Mouse (Mus musculus): ENCODE results near the gene Prkce. TPM values are rescaled to one million over a fixed set of nuclear protein-coding genes. Genes with fewer than 3 reads are reported as not detected.
"Not testable (repeated sequence)": the region's sequence is repeated elsewhere in the genome, so short reads cannot be mapped to it uniquely, and the experiment has no call there.

Gene Prkce
- polyA plus RNA-seq, 1 experiment from 2014 or later = 42.6 TPM

GRCm38 (mm10) chr17:86477401-86477800 is 309.8 kb downstream of the Prkce start:
- H3K4me1 ChIP-seq; H3K9ac ChIP-seq (replicated peaks); H3K36me3 ChIP-seq; H3K4me3 ChIP-seq; ATAC-seq (replicated peaks); H3K4me2 ChIP-seq (replicated peaks); H3K9me3 ChIP-seq; H3K27ac ChIP-seq (replicated peaks); H3K27me3 ChIP-seq: not testable (repeated sequence)

- Histone ChIP-seq H3K27me3 (no peaks in the 10 kb centered on the region), H3K4me1 (no peaks in the 10 kb centered on the region), H3K9ac (replicated peaks) (no peak overlapping the region), H3K9me3 (no peaks in the 10 kb centered on the region), H3K4me3 (no peak overlapping the region), H3K36me3 (no peaks in the 10 kb centered on the region), H3K27ac (replicated peaks) (no peak overlapping the region), H3K4me2 (replicated peaks) (no peak overlapping the region)
- 83% methylated on average over 10 of the region's 10 CpGs for WGBS
- no peak for ATAC-seq (replicated peaks)
These were observed 311.8 kb downstream of the Prkce start for GRCm38 (mm10) chr17:86479406-86479805.

GRCm38 (mm10) chr17:86482675-86483074 is 315.1 kb downstream of the Prkce start:
- H3K9me3 ChIP-seq = no peaks in the 10 kb centered on the region
- H3K27ac ChIP-seq (replicated peaks) = no peak overlapping the region
- 91% methylated on average over 10 of the region's 10 CpGs for WGBS

GRCm38 (mm10) chr17:86484087-86484737 is 316.6 kb downstream of the Prkce start:
- Histone ChIP-seq H3K9ac (replicated peaks) (no peak overlapping the region), H3K36me3 (no peaks in the 10 kb centered on the region), H3K27ac (replicated peaks) (no peak overlapping the region), H3K4me2 (replicated peaks) (no peak overlapping the region), H3K4me1 (no peaks in the 10 kb centered on the region), H3K9me3 (no peaks in the 10 kb centered on the region), H3K4me3 (no peak overlapping the region), H3K27me3 (no peaks in the 10 kb centered on the region)
- ATAC-seq (replicated peaks) = 0 out of 2 replicates have a peak, but pooled peaks have one; percentile 41
- 7% methylated on average over 3 of the region's 3 CpGs for WGBS

More at GRCm38 (mm10) chr17:86482675-86483074, 315.1 kb downstream of the Prkce start:
- no peak overlapping the region for H3K9ac ChIP-seq (replicated peaks)
- no peak for ATAC-seq (replicated peaks)
- no peaks in the 10 kb centered on the region for H3K27me3 ChIP-seq
- H3K4me1 ChIP-seq = no peaks in the 10 kb centered on the region
- no peak overlapping the region for H3K4me2 ChIP-seq (replicated peaks)
- no peak overlapping the region for H3K4me3 ChIP-seq
- no peaks in the 10 kb centered on the region for H3K36me3 ChIP-seq

- Histone ChIP-seq H3K4me1 (no peaks in the 10 kb centered on the region), H3K4me3 (no peak overlapping the region), H3K9ac (replicated peaks) (no peak overlapping the region), H3K9me3 (no peaks in the 10 kb centered on the region), H3K27ac (replicated peaks) (no peak overlapping the region), H3K4me2 (replicated peaks) (no peak overlapping the region), H3K27me3 (no peaks in the 10 kb centered on the region), H3K36me3 (no peaks in the 10 kb centered on the region)
- ATAC-seq (replicated peaks) = no peak
- 80% methylated on average over 5 of the region's 5 CpGs for WGBS
These were observed 319.1 kb downstream of the Prkce start for GRCm38 (mm10) chr17:86486657-86487056.

GRCm38 (mm10) chr17:86487450-86487849 is 319.9 kb downstream of the Prkce start:
- WGBS = 81% methylated on average over 3 of the region's 3 CpGs
- H3K9me3 ChIP-seq = no peaks in the 10 kb centered on the region
- H3K4me1 ChIP-seq = no peaks in the 10 kb centered on the region
- no peak overlapping the region for H3K4me2 ChIP-seq (replicated peaks)
- no peaks in the 10 kb centered on the region; the same call in 1 of the 2 replicates for H3K36me3 ChIP-seq
- no peak overlapping the region for H3K4me3 ChIP-seq
- H3K27ac ChIP-seq (replicated peaks) = no peak overlapping the region
- no peaks in the 10 kb centered on the region for H3K27me3 ChIP-seq
- no peak overlapping the region for H3K9ac ChIP-seq (replicated peaks)
- ATAC-seq (replicated peaks) = no peak

- no peak overlapping the region for H3K4me3 ChIP-seq
- ATAC-seq (replicated peaks) = no peak
- no peak overlapping the region for H3K9ac ChIP-seq (replicated peaks)
- 91% methylated on average over 10 of the region's 10 CpGs for WGBS
- H3K27ac ChIP-seq (replicated peaks) = no peak overlapping the region
- H3K4me1 ChIP-seq = no peaks in the 10 kb centered on the region
- H3K9me3 ChIP-seq = no peaks in the 10 kb centered on the region
- no peaks in the 10 kb centered on the region for H3K27me3 ChIP-seq
- no peak overlapping the region for H3K4me2 ChIP-seq (replicated peaks)
- no peaks in the 10 kb centered on the region; the same call in 1 of the 2 replicates for H3K36me3 ChIP-seq
These were observed 322.2 kb downstream of the Prkce start for GRCm38 (mm10) chr17:86489827-86490226.

GRCm38 (mm10) chr17:86492376-86492775 is 324.8 kb downstream of the Prkce start:
- Histone ChIP-seq H3K4me3 (no peak overlapping the region), H3K27ac (replicated peaks) (no peak overlapping the region), H3K4me1 (no peaks in the 10 kb centered on the region), H3K36me3 (peaks cover 3% of the 10 kb centered on the region; the same call in 1 of the 2 replicates), H3K27me3 (no peaks in the 10 kb centered on the region), H3K4me2 (replicated peaks) (no peak overlapping the region), H3K9me3 (no peaks in the 10 kb centered on the region), H3K9ac (replicated peaks) (no peak overlapping the region)
- no peak for ATAC-seq (replicated peaks)
- 86% methylated on average over 7 of the region's 7 CpGs for WGBS

GRCm38 (mm10) chr17:86493891-86494420 is 326.4 kb downstream of the Prkce start:
- Histone ChIP-seq H3K4me2 (replicated peaks) (no peak overlapping the region), H3K4me1 (no peaks in the 10 kb centered on the region), H3K9me3 (no peaks in the 10 kb centered on the region), H3K4me3 (no peak overlapping the region), H3K27me3 (no peaks in the 10 kb centered on the region), H3K27ac (replicated peaks) (no peak overlapping the region), H3K36me3 (peaks cover 3% of the 10 kb centered on the region; the same call in 1 of the 2 replicates), H3K9ac (replicated peaks) (no peak overlapping the region)
- no peak for ATAC-seq (replicated peaks)
- 90% methylated on average over 8 of the region's 8 CpGs for WGBS

- no peak for ATAC-seq (replicated peaks)
- no peaks in the 10 kb centered on the region for H3K4me1 ChIP-seq
- 92% methylated on average over 6 of the region's 6 CpGs for WGBS
- no peak overlapping the region for H3K27ac ChIP-seq (replicated peaks)
- no peak overlapping the region for H3K9ac ChIP-seq (replicated peaks)
- no peaks in the 10 kb centered on the region for H3K27me3 ChIP-seq
- peaks cover 3% of the 10 kb centered on the region; the same call in 1 of the 2 replicates for H3K36me3 ChIP-seq
- no peaks in the 10 kb centered on the region for H3K9me3 ChIP-seq
- H3K4me3 ChIP-seq = no peak overlapping the region
- no peak overlapping the region for H3K4me2 ChIP-seq (replicated peaks)
These were observed 326.9 kb downstream of the Prkce start for GRCm38 (mm10) chr17:86494494-86494893.

GRCm38 (mm10) chr17:86494895-86495294 is 327.3 kb downstream of the Prkce start:
- Histone ChIP-seq H3K27me3 (no peaks in the 10 kb centered on the region), H3K36me3 (peaks cover 3% of the 10 kb centered on the region; the same call in 1 of the 2 replicates), H3K4me2 (replicated peaks) (no peak overlapping the region), H3K4me3 (no peak overlapping the region), H3K9ac (replicated peaks) (no peak overlapping the region), H3K9me3 (no peaks in the 10 kb centered on the region), H3K27ac (replicated peaks) (no peak overlapping the region), H3K4me1 (no peaks in the 10 kb centered on the region)
- 79% methylated on average over 6 of the region's 6 CpGs for WGBS
- no peak for ATAC-seq (replicated peaks)

GRCm38 (mm10) chr17:86496123-86496771 is 328.7 kb downstream of the Prkce start:
- no peak overlapping the region for H3K27ac ChIP-seq (replicated peaks)
- no peak for ATAC-seq (replicated peaks)
- H3K27me3 ChIP-seq = no peaks in the 10 kb centered on the region
- WGBS = 95% methylated on average over 9 of the region's 9 CpGs
- H3K9ac ChIP-seq (replicated peaks) = no peak overlapping the region
- no peak overlapping the region for H3K4me3 ChIP-seq
- H3K4me1 ChIP-seq = no peaks in the 10 kb centered on the region
- no peak overlapping the region for H3K4me2 ChIP-seq (replicated peaks)
- peaks cover 3% of the 10 kb centered on the region; the same call in 1 of the 2 replicates for H3K36me3 ChIP-seq
- no peaks in the 10 kb centered on the region for H3K9me3 ChIP-seq

Measured in forebrain, embryonic 15.5 days (tissue).